ENCODE assay signal across 21 mouse cellular contexts in genomic region chr2:4394641-4395040, GRCm38 (mm10).
A peak's percentile ranks its signal among the peaks of the same experiment; 100 is the strongest.
DNase-seq lines count a peak whose midpoint lies in the region; ATAC-seq lines count a peak whose summit lies in the region.
"Had no signal": no experiment of that assay in that cellular context is flagged by ENCODE, and none has a peak within 500 bp of the region (broad histone marks: within the 10 kb centered on the region; RNA-seq: fewer than 3 reads in every experiment).

No protein-coding gene starts in this region.

- peak; percentile 77 for ATAC-seq in granulocyte monocyte progenitor cell, adult 5-6 weeks (replicated peaks; ENCODE audit: poor library complexity, severe bottlenecking)
- ATAC-seq in megakaryocyte progenitor cell, adult 5-6 weeks (replicated peaks; ENCODE audit: poor library complexity): peak; percentile 79
- ATAC-seq: activated CD4-positive, CD25-positive, alpha-beta regulatory T cell, adult 4 months; forebrain, embryonic 16.5 days; hindbrain, embryonic 16.5 days; intestine, embryonic 15.5 days had no signal

- peak; percentile 61 for DNase-seq in heart, adult 11 months
- DNase-seq in heart, adult 9 months (ENCODE audit: low spot score in 2 of 2): no peak
- DNase-seq in adipocyte (ENCODE audit: low spot score): no peak
- DNase-seq in kidney, adult 11 months: no peak
- DNase-seq: adrenal gland, postnatal 10 days; adrenal gland, postnatal 36 days; B cell, adult 2 months; cerebellum, adult 18-20 months; cerebellum, adult 9-10 months; cerebellum, postnatal 14 days; embryo, embryonic 11 days; gastrocnemius, adult 2 months; gastrocnemius, postnatal 14 days; heart, adult 2 months; kidney, adult 18-20 months had no signal
